Mouse (Mus musculus) heart, adult 9 months (tissue): ENCODE results near the gene Olfr1161.
"Not testable (repeated sequence)": the region's sequence is repeated elsewhere in the genome, so short reads cannot be mapped to it uniquely, and the experiment has no call there.

Experiments
- DNase-seq, 2 experiments: peaks; one replicate each; pipeline ENCODE4 v3.0.0; 2022; ENCODE audit warnings: low spot score in 2 of 2

Gene Olfr1161

DNA sequence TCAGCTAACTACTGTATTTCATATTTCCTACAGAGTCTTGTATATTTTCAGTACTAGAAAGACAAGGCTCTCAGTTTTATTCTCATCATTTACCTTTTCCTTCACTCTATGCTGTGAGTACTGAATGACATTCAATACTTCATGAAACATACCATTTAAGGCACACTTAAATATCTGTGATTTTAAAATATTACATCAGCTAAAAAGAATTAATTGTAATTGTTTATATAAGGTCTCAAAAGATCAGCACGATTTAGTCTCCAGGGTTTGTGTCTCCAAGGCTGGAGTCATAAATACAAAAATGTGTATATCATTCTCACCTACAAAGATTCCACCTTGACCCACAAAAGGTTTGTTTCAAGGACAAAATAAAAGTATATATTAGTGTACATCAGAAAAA lies at the start of gene Olfr1161:
Gene Olfr1161 (plus strand): TSS at position 301 of the 400 bp plus-strand sequence.
- DNase-seq = not testable (repeated sequence)

DNA sequence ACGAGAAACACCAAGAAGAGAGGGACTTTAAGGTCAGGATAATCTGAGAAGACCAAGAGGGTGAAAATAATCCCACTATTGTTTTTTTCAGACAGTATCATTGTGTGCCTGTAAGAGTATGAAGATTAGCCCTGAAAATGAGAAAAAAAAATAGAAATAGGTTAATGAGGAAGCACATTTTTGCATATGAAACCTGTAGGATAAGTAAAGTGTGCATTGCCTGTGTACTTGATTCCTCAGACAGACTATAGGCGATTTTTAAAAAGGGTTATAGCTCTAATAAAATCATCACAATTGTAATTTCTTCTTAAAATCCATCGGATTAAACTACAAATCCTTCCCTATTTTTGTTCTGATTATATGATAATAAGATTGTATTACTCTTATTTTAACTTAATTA lies 48.0 kb upstream of the Olfr1161 start, which contains the start of gene Olfr74:
Gene Olfr74 (minus strand): TSS at position 101 of the 400 bp plus-strand sequence.
- no peak for DNase-seq

- no peak for DNase-seq
Measured at GRCm38 (mm10) chr2:87989813-87990212, 32.8 kb upstream of the Olfr1161 start, which contains the start of gene Olfr1158. Gene Olfr1158, plus strand, starts transcription at chr2:87990113.

DNA sequence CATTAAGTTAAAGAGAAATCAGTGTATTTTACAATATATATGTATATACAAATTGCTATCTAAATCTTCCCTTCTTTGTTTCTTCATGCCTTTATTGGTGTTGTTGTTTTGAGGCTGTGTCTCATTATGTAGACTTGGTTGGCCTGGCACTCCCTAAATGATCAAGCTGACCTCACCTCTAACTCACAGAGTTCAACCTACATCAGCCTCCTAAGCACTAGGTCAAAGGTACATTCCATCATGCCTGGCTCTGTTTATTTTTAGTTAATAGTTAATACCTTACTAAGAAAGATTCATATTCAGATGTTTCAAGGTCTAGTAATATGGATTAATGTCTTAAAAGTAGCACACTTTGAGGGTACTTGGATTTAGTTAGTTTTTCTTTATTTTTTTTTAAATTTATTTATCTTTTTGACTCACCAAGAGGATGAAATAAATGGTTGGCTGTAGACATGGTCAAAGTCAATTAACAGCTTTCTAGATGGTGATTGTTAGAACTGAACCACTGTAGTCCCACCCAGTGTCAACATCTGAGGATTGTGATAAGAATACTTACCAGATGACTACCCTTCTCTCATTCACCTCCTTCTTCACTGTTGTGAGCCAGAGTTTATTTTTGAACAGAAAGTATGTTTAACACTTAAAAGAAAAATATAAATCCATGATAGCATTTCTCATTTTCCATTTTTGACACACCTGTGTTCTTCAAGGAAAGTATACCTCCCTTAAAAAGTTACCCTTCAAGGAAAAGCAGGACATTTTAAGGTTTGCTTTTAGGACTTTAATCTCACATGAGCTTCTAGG lies 14.9 kb upstream of the Olfr1161 start, which contains the start of gene Olfr1160:
Gene Olfr1160 (minus strand): TSS at position 754 of the 804 bp plus-strand sequence.
- DNase-seq = no peak

GRCm38 (mm10) chr2:88037599-88037998 lies 15.0 kb downstream of the Olfr1161 start, which contains the start of gene Olfr73:
Gene Olfr73, minus strand, starts transcription at chr2:88037699.
- DNase-seq = no peak

- no peak for DNase-seq
Measured at GRCm38 (mm10) chr2:88051029-88051428, 28.5 kb downstream of the Olfr1161 start, which contains the start of gene Olfr1162. Gene Olfr1162, minus strand, starts transcription at chr2:88051129.

DNA sequence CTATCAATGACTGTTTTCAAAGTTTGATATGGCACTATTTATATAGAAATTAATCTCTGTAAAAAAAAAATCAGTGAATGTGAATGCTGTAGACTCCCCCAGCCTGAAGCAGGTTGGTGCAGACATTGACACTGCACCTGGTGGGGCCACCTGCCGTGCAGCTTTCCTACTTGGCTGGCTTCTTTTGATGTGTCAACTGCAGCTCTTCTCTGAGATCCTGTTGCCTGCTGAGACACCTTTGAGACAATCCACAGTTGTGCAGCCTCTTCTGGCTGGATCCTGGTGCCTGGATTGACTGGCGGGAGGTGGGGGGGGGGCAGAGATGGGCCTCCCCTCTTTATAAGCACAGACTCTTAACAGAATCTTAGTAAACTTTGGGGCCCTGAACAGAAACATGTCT lies 41.0 kb downstream of the Olfr1161 start:
- DNase-seq = no peak

DNA sequence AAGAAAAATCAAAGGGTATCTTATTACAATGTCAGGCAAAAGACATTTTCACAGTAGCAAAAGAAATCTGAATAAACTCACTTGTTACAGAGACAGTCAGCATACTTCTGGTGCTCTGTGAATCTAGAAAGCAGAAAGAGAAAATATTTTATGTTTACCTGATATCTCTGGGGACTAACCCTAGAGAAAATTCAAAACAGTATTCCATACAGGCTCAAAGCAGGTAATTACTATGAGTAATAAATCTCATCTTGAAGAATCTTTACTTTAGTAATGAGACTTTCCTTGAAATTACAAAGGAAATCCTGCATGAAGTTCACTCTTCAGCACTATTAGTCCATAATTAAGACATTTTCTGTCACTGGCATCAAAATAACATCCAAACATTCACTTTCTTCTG lies 49.2 kb downstream of the Olfr1161 start, which contains the start of gene Olfr1163:
Gene Olfr1163 (minus strand): TSS at position 101 of the 400 bp plus-strand sequence.
- DNase-seq = no peak
